Mouse (Mus musculus): ENCODE results near the gene Mup5.

- TF ChIP-seq POLR2A (IDR thresholded peaks at IDR 0.05; ENCODE audit: low read depth, low read length) (no peak), CTCF (IDR thresholded peaks at IDR 0.05; ENCODE audit: extremely low read depth, insufficient read length, insufficient replicate concordance, low read depth, low read length) (no peak)
Measured at GRCm38 (mm10) chr4:61844758-61845455, 9.9 kb upstream of the Mup5 start.

Measured in small intestine, adult 2 months (tissue).